Mouse (Mus musculus): ENCODE measurements at regions not wholly inside any gene's neighbourhood (a gene's known extent, or its start where the extent isn't known, plus 50 kb on each side); places are given as distances from the start of the nearest gene placed in this dataset.

DNA sequence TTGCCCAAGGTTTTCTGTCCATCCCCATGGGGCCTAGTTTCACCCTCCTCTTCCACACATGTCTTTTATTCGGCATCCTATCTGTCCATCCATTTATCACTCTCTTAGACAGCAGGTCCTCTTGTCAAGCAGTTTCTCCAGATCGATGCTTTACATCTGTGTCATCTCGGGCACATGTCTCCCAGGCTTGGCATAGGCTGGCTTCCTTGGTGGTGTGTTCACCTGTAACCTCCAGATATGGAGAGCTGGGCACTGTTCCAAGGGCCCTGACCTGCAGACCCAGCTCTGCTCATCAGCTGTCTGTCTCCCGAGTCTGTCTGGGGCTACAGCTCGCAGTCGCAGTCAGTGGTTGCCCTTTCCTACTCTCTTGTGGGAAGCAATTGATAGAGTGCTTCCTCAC is 128.2 kb upstream of the Podxl start:
- TF ChIP-seq POLR2A (IDR thresholded peaks at IDR 0.05; ENCODE audit: borderline replicate concordance, low read depth, low read length) (no peak), CTCF (IDR thresholded peaks at IDR 0.05; ENCODE audit: low read depth, low read length) (no peak)
- Histone ChIP-seq H3K4me1 (ENCODE audit: control insufficient read depth, insufficient read depth, low read length) (no peaks in the 10 kb centered on the region), H3K4me3 (ENCODE audit: insufficient read depth, low read length) (no peak overlapping the region), H3K27ac (ENCODE audit: insufficient read depth, low read depth, low read length) (no peak overlapping the region)

DNA sequence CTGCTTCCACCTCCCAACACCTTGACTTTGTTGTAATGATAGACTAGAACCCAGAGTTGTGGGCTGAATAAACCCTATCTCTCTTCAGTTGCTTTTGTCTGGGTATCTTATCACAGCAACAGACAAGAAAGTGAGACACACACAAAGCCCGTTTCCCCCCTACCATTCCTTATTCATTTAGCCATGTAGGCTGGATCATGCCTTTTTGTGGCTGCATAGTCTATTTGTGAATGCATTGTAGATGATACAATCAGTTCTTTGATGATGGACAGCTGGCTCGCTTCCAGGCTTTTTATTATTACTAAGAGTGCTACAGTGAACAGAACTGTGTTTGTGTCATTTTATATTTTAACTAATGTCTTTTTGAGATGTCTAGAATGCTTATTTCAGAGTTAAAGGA is 116.3 kb upstream of the Podxl start:
- no peak overlapping the region for H3K27ac ChIP-seq (ENCODE audit: insufficient read depth, low read depth, low read length)
- H3K4me1 ChIP-seq (ENCODE audit: control insufficient read depth, insufficient read depth, low read length) = 0 out of 2 replicates have a peak, but pooled peaks cover 2% of the 10 kb centered on the region
- TF ChIP-seq POLR2A (IDR thresholded peaks at IDR 0.05; ENCODE audit: borderline replicate concordance, low read depth, low read length) (no peak), CTCF (IDR thresholded peaks at IDR 0.05; ENCODE audit: low read depth, low read length) (no peak)
- H3K4me3 ChIP-seq (ENCODE audit: insufficient read depth, low read length) = no peak overlapping the region

DNA sequence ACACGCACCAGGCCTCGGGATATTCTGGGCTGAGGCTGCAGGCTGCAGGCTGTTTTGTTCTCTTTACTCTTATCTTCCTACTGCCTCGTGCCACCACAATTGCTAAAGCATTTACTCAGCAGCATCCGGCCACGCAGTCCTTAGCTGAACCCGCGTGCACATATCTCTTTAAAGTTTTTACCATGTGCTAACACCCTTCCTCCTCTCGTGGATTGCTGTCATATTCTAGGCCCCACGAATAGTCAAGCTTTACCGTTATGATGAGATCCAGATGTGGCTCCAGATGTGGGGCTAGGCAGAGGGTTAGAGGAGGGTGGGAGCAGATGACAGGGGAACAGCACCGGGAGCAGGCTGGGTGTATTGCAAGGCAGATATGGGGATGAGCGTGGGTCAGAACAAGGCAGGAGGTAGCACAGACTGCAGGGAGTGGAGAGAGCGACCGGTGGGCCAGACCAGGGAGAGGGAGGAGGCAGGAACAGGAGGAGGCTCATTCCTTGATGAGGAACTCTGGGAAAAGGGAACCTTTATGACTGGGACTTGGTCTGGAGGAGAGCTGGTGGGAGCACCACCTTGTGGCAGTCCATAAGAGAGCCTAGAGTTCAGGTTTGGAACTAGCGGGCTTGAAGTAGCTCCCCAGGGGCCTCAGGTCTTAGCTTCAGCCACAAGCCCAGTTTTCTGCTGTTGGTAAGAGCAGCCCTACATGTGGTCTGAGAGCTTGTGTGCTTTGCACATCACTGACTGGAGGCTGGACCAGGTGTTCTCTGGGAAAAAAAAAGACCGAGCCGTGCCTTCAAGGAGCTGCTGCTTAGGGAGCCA is 102.1 kb upstream of the Podxl start:
- Histone ChIP-seq H3K4me1 (ENCODE audit: control insufficient read depth, insufficient read depth, low read length) (no peaks in the 10 kb centered on the region), H3K4me3 (ENCODE audit: insufficient read depth, low read length) (no peak overlapping the region), H3K27ac (ENCODE audit: insufficient read depth, low read depth, low read length) (no peak overlapping the region)
- TF ChIP-seq CTCF (IDR thresholded peaks at IDR 0.05; ENCODE audit: low read depth, low read length) = no peak
- TF ChIP-seq POLR2A (IDR thresholded peaks at IDR 0.05; ENCODE audit: borderline replicate concordance, low read depth, low read length) = no peak

DNA sequence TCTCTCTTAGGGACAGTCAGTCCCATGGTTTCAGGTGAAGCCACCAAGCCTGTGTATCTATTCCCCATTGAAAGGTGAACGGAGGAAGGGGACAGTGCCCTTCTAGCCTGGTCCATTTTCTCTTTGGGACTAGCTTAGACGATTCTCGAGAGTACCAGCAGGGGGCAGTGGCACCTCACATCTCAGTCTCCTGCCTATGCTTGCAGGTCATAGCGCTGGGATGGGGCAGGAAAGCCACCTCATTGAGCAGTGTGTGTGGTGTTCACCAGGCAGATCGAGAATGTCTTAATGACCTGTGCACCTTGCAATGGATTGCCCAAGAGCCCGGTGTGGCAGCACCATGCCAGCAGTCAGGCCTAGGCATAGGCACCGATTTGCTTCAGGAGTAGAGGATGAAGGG is 100.7 kb upstream of the Podxl start:
- TF ChIP-seq CTCF (IDR thresholded peaks at IDR 0.05; ENCODE audit: low read depth, low read length) (peak; percentile 77), POLR2A (IDR thresholded peaks at IDR 0.05; ENCODE audit: borderline replicate concordance, low read depth, low read length) (no peak)
- Histone ChIP-seq H3K4me3 (ENCODE audit: insufficient read depth, low read length) (no peak overlapping the region), H3K27ac (ENCODE audit: insufficient read depth, low read depth, low read length) (no peak overlapping the region), H3K4me1 (ENCODE audit: control insufficient read depth, insufficient read depth, low read length) (no peaks in the 10 kb centered on the region)

DNA sequence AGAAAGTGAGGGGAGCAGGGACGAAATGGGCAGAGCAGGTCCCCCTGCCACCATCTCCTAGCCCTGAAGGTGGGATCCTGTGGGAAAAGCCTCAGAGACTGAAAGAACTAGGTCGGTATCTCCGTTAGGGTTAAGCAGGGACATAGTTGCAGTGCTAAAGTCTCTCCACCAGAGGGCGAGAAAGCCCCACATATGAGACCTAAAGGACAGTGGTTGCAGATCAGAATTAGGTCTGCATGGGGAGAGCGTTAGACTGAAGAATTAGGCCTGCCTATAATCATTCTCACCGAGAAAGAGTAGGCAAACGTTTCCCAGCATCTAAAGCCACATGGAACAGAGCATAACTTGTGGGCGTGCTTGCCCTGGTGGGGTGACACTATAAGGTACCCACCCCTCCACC is 97.0 kb upstream of the Podxl start:
- no peak overlapping the region for H3K27ac ChIP-seq (ENCODE audit: insufficient read depth, low read depth, low read length)
- H3K4me3 ChIP-seq (ENCODE audit: insufficient read depth, low read length) = no peak overlapping the region
- no peaks in the 10 kb centered on the region for H3K4me1 ChIP-seq (ENCODE audit: control insufficient read depth, insufficient read depth, low read length)
- TF ChIP-seq CTCF (IDR thresholded peaks at IDR 0.05; ENCODE audit: low read depth, low read length) (no peak), POLR2A (IDR thresholded peaks at IDR 0.05; ENCODE audit: borderline replicate concordance, low read depth, low read length) (no peak)

DNA sequence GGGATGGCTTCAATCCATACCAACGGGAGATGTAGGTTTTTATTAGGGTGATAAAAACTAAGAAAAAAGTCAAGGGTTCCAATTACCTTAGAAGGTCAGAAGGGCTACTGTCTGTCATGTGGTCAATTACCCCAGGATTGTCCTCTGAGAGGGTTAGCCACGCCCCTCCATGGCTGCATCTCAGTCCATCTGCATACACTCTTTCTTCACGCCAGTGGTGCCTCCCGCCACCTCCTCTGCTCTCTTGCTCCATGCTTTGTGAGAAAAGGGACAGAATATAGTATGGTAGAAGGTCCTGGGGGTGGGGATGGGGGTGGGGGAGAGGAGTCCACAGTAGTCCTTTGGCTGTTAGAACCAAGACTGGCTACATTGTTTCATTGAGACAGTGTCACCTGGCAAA is 96.1 kb upstream of the Podxl start:
- TF ChIP-seq CTCF (IDR thresholded peaks at IDR 0.05; ENCODE audit: low read depth, low read length) (no peak), POLR2A (IDR thresholded peaks at IDR 0.05; ENCODE audit: borderline replicate concordance, low read depth, low read length) (no peak)
- Histone ChIP-seq H3K4me3 (ENCODE audit: insufficient read depth, low read length) (no peak overlapping the region), H3K27ac (ENCODE audit: insufficient read depth, low read depth, low read length) (no peak overlapping the region), H3K4me1 (ENCODE audit: control insufficient read depth, insufficient read depth, low read length) (no peaks in the 10 kb centered on the region)

DNA sequence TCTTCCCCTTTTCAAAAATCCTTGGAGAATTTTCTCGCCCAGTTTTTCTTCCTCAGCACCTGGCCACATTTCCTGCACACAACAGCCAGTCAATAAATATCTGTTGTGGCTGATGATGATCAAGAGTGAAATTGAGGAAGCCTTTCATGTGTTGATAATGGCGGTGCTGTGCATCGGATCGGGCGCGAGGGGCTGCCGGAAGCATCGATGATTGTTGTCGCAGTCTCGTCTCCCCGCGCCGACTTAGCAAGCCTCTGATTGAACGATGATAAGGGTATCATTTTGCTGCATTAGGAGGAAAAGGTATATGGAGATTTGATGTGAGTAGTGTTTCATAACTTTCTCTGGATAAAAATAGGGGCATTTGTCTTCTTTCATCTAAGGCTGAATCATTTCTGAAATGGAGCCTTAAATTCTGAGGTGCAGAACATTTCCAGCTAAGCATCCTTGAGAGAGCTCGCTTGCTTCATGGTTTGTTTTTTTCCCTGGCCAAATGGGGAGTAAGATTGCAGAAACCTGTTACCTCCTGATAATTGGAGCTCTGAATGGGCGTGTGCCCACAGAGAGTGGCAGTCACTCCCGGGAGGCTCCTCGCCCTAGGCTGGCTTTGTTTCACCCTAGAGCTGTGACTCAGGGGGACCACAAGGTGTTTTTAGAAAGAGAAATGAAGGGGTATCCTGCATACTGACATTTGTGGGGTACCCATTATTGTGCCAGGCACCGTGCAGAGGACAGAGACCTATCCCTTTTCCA is 94.8 kb upstream of the Podxl start:
- H3K4me3 ChIP-seq (ENCODE audit: insufficient read depth, low read length) = no peak overlapping the region
- TF ChIP-seq CTCF (IDR thresholded peaks at IDR 0.05; ENCODE audit: low read depth, low read length) (no peak), POLR2A (IDR thresholded peaks at IDR 0.05; ENCODE audit: borderline replicate concordance, low read depth, low read length) (no peak)
- H3K27ac ChIP-seq (ENCODE audit: insufficient read depth, low read depth, low read length) = no peak overlapping the region
- H3K4me1 ChIP-seq (ENCODE audit: control insufficient read depth, insufficient read depth, low read length) = no peaks in the 10 kb centered on the region

DNA sequence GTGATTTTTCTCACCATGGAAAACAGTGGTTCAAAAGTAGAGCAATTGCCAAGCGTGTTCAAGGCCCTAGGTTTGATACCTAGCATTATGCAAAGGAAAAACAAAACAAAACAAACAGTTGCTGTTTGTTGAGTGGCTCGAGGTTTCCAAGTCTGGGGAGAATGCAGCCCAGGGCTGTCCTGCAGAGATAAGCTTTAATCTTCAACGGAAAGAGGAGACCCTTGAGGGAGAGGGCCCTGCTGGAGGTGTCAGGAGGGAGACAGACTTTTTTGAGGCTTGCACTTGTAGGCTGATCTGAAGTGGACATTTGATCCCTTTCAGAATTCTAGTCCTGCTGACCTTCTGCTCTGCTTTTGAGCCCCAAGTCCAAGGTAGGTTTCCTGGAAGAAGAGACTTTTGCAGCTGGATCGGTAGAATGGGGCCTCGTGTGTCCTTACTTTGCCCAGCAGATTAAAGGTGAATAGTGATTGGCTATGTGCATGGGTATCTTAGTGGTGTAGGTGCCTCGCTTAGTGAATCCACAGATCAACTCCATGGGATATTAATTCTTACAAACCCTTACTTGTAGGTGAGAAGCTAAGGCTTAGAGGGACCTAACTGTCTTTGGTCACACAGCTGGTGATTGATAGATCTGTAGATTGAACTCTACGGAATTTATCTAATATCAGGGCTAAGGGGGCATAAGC is 87.2 kb upstream of the Podxl start:
- no peak overlapping the region for H3K27ac ChIP-seq (ENCODE audit: insufficient read depth, low read depth, low read length)
- no peak overlapping the region for H3K4me3 ChIP-seq (ENCODE audit: insufficient read depth, low read length)
- TF ChIP-seq CTCF (IDR thresholded peaks at IDR 0.05; ENCODE audit: low read depth, low read length) (no peak), POLR2A (IDR thresholded peaks at IDR 0.05; ENCODE audit: borderline replicate concordance, low read depth, low read length) (no peak)
- H3K4me1 ChIP-seq (ENCODE audit: control insufficient read depth, insufficient read depth, low read length) = no peaks in the 10 kb centered on the region

DNA sequence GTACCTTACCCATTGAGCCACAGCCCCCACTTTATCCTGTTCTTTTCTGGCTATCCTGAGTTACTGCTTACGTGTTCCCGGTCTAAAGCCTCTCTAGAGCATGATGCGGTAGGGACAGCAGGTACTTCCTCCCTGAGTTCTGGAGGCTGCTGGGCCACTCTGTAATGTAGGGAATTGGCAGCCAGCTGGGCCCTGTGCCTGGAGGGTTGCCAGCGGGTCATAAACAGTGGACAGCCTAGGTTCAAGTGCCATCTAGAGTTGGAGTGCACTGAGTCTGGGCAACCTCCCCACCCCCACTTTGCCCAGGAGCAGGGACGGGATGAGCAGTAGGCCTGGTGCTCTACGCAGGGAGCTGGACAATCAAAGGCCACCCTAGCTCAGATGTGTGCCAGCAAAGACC is 81.5 kb upstream of the Podxl start:
- Histone ChIP-seq H3K4me3 (ENCODE audit: insufficient read depth, low read length) (no peak overlapping the region), H3K4me1 (ENCODE audit: control insufficient read depth, insufficient read depth, low read length) (peaks cover 3% of the 10 kb centered on the region; the same call in 1 of the 2 replicates), H3K27ac (ENCODE audit: insufficient read depth, low read depth, low read length) (no peak overlapping the region)
- TF ChIP-seq POLR2A (IDR thresholded peaks at IDR 0.05; ENCODE audit: borderline replicate concordance, low read depth, low read length) (no peak), CTCF (IDR thresholded peaks at IDR 0.05; ENCODE audit: low read depth, low read length) (no peak)

Data from bone marrow macrophage, adult 2 months (primary cell).